Mouse (Mus musculus) olfactory bulb, adult 2 months (tissue): ENCODE data around the gene Fam110a. TPM values are rescaled to one million over a fixed set of nuclear protein-coding genes. Genes with fewer than 3 reads are reported as not detected.

Source experiments
- H3K27ac ChIP-seq: fragments of 200-500 bp; 2 replicates; pipeline ENCODE4 v1.5.1; 2012; ENCODE audit warnings: low read depth, low read length; ENCODE audit not compliant: insufficient read depth
- H3K4me1 ChIP-seq: fragments of 200-500 bp; 2 replicates; pipeline ENCODE4 v1.6.1; 2012; ENCODE audit warnings: low read length; ENCODE audit not compliant: control insufficient read depth, insufficient read depth
- H3K4me3 ChIP-seq: fragments of 200-500 bp; 2 replicates; pipeline ENCODE4 v1.5.1; 2012; ENCODE audit warnings: mild to moderate bottlenecking, low read depth, low read length, moderate library complexity; ENCODE audit not compliant: insufficient read depth
- CTCF ChIP-seq: fragments of 200-500 bp; IDR thresholded peaks from 2 replicates; pipeline ENCODE4 v1.5.1; 2012; ENCODE audit warnings: low read depth, mild to moderate bottlenecking, low read length, moderate library complexity; ENCODE audit not compliant: insufficient read depth
- POLR2A ChIP-seq: fragments of 200-500 bp; IDR thresholded peaks from 2 replicates; pipeline ENCODE4 v1.6.1; 2012; ENCODE audit warnings: mild to moderate bottlenecking, low read depth, low read length, moderate library complexity; ENCODE audit not compliant: insufficient read depth
- WGBS: fragments of 180-500 bp; shearing (Covaris S2); methylation state at CpG from one replicate; pipeline ENCODE4 v1.1.7; 2018; 5-methylcytosine and 5-hydroxymethylcytosine counted together
- polyA plus RNA-seq: library from polyadenylated mRNA; stranded (reverse); fragments of >200 nt; gene quantifications from 2 replicates; pipeline ENCODE4 v1.2.4, GENCODE M21; 2012; ENCODE audit warnings: low replicate concordance; ENCODE audit not compliant: missing spikeins, insufficient read depth, insufficient read length

The Fam110a gene
- not detected in 2 replicates for polyA plus RNA-seq

GRCm38 (mm10) chr2:151979470-151980354, at the start of gene Fam110a:
Gene Fam110a, minus strand, starts transcription at chr2:151980219.
- TF ChIP-seq POLR2A, result no peak
- no peak for TF ChIP-seq CTCF
- peak within 1 kb of the TSS; percentile 80 for H3K4me3 ChIP-seq
- peaks cover 14% of the 10 kb centered on the region for H3K4me1 ChIP-seq
- 0 out of 2 replicates have a peak within 1 kb of the TSS, but pooled peaks have one; percentile 6 for H3K27ac ChIP-seq
- WGBS, result under 1% methylated on average over 46 of the region's 46 CpGs

GRCm38 (mm10) chr2:152029252-152030082, 49.4 kb upstream of the Fam110a start:
- WGBS, result 2% methylated on average over 54 of the region's 54 CpGs
- peaks cover 4% of the 10 kb centered on the region; the same call in 1 of the 2 replicates for H3K4me1 ChIP-seq
- TF ChIP-seq POLR2A, result no peak
- peak; percentile 74 for TF ChIP-seq CTCF
- peak overlapping the region; percentile 58 for H3K4me3 ChIP-seq
- H3K27ac ChIP-seq, result no peak overlapping the region

- 72% methylated on average over 11 of the region's 11 CpGs for WGBS
- H3K4me1 ChIP-seq, result peaks cover 4% of the 10 kb centered on the region; the same call in 1 of the 2 replicates
- no peak overlapping the region for H3K4me3 ChIP-seq
- TF ChIP-seq CTCF (no peak), POLR2A (no peak)
- no peak overlapping the region for H3K27ac ChIP-seq
Measured at GRCm38 (mm10) chr2:152024883-152025422, 44.9 kb upstream of the Fam110a start.

GRCm38 (mm10) chr2:152022022-152022421, 42.0 kb upstream of the Fam110a start:
- H3K27ac ChIP-seq, result no peak overlapping the region
- H3K4me3 ChIP-seq, result no peak overlapping the region
- TF ChIP-seq POLR2A (no peak), CTCF (no peak)
- H3K4me1 ChIP-seq, result no peaks in the 10 kb centered on the region

- Histone ChIP-seq H3K4me1 (0 out of 2 replicates have a peak, but pooled peaks cover 2% of the 10 kb centered on the region), H3K4me3 (no peak overlapping the region), H3K27ac (no peak overlapping the region)
- WGBS, result 33% methylated on average over 6 of the region's 6 CpGs
- TF ChIP-seq POLR2A (no peak), CTCF (peak; percentile 53; the same call in 1 of the 2 replicates)
Measured at GRCm38 (mm10) chr2:152020255-152020654, 40.2 kb upstream of the Fam110a start.

- no peak overlapping the region for H3K4me3 ChIP-seq
- H3K4me1 ChIP-seq, result peaks cover 8% of the 10 kb centered on the region
- TF ChIP-seq CTCF (no peak), POLR2A (no peak)
- 47% methylated on average over 9 of the region's 9 CpGs for WGBS
- H3K27ac ChIP-seq, result no peak overlapping the region
Measured at GRCm38 (mm10) chr2:152016666-152017065, 36.6 kb upstream of the Fam110a start.

GRCm38 (mm10) chr2:152015997-152016396, 36.0 kb upstream of the Fam110a start:
- no peak for TF ChIP-seq POLR2A
- TF ChIP-seq CTCF, result no peak
- no peak overlapping the region for H3K4me3 ChIP-seq
- no peak overlapping the region for H3K27ac ChIP-seq
- 44% methylated on average over 4 of the region's 4 CpGs for WGBS
- peaks cover 9% of the 10 kb centered on the region for H3K4me1 ChIP-seq

GRCm38 (mm10) chr2:152012701-152013100, 32.7 kb upstream of the Fam110a start:
- no peak overlapping the region for H3K4me3 ChIP-seq
- no peak overlapping the region for H3K27ac ChIP-seq
- H3K4me1 ChIP-seq, result peaks cover 13% of the 10 kb centered on the region
- WGBS, result 87% methylated on average over 2 of the region's 2 CpGs
- TF ChIP-seq CTCF (no peak), POLR2A (no peak)
